Mouse (Mus musculus) erythroblast, embryonic 14.5 days (primary cell): ENCODE measurements around the gene Shb. TPM values are rescaled to one million over a fixed set of nuclear protein-coding genes. Genes with fewer than 3 reads are reported as not detected.

Experiments used
- H3K27me3 ChIP-seq: 2 replicates; pipeline ENCODE4 v1.6.1; 2012; ENCODE audit warnings: inconsistent platforms; ENCODE audit not compliant: control insufficient read depth
- H3K36me3 ChIP-seq: 2 replicates; pipeline ENCODE4 v1.6.1; 2012; ENCODE audit warnings: mild to moderate bottlenecking, inconsistent platforms; ENCODE audit not compliant: control insufficient read depth
- H3K4me1 ChIP-seq: 2 replicates; pipeline ENCODE4 v1.6.1; 2012; ENCODE audit warnings: inconsistent platforms; ENCODE audit not compliant: control insufficient read depth
- H3K4me3 ChIP-seq: replicated peaks from 2 replicates; pipeline ENCODE3; 2012; ENCODE audit warnings: moderate library complexity, mild to moderate bottlenecking, inconsistent platforms
- H3K9me3 ChIP-seq: 2 replicates; pipeline ENCODE4 v1.6.1; 2012; ENCODE audit warnings: low read length, inconsistent platforms, mixed read lengths; ENCODE audit not compliant: control insufficient read depth
- GATA1 ChIP-seq: IDR thresholded peaks from 2 replicates; pipeline ENCODE4 v1.6.1; 2012; ENCODE audit warnings: low read length, inconsistent platforms, mixed read lengths
- TAL1 ChIP-seq: IDR thresholded peaks from 3 replicates; pipeline ENCODE4 v1.6.1; 2012; ENCODE audit warnings: low read length, inconsistent platforms, mixed read lengths
- polyA plus RNA-seq: library from polyadenylated mRNA; stranded (reverse); fragments of >175 nt; gene quantifications from 2 replicates; pipeline ENCODE4 v1.2.3, GENCODE M21; 2012

The Shb gene
- polyA plus RNA-seq, 1 experiment, result 15.2 TPM

- Histone ChIP-seq H3K4me3 (peak overlapping the region; percentile 51), H3K4me1 (peaks cover 93% of the 10 kb centered on the region), H3K27me3 (no peaks in the 10 kb centered on the region; the same call in 1 of the 2 replicates), H3K36me3 (peaks cover 96% of the 10 kb centered on the region), H3K9me3 (peaks cover 2% of the 10 kb centered on the region; the same call in 1 of the 2 replicates)
- TF ChIP-seq GATA1 (no peak), TAL1 (no peak)
Observed at GRCm38 (mm10) chr4:45522583-45522900, 9.7 kb downstream of the Shb start.

- TF ChIP-seq TAL1 (peak; percentile 65), GATA1 (peak; percentile 76)
- Histone ChIP-seq H3K4me1 (peaks cover 93% of the 10 kb centered on the region), H3K36me3 (peaks cover 96% of the 10 kb centered on the region)
Observed at GRCm38 (mm10) chr4:45521705-45522582, 10.3 kb downstream of the Shb start.

GRCm38 (mm10) chr4:45520375-45520774 is 11.9 kb downstream of the Shb start:
- no peak overlapping the region for H3K4me3 ChIP-seq
- peaks cover 91% of the 10 kb centered on the region for H3K4me1 ChIP-seq
- peaks cover 94% of the 10 kb centered on the region for H3K36me3 ChIP-seq
- H3K27me3 ChIP-seq, result no peaks in the 10 kb centered on the region
- no peak for TF ChIP-seq TAL1
- peaks cover 2% of the 10 kb centered on the region; the same call in 1 of the 2 replicates for H3K9me3 ChIP-seq

More at GRCm38 (mm10) chr4:45521705-45522582, 10.3 kb downstream of the Shb start:
- H3K27me3 ChIP-seq, result no peaks in the 10 kb centered on the region
- H3K9me3 ChIP-seq, result peaks cover 2% of the 10 kb centered on the region; the same call in 1 of the 2 replicates
- H3K4me3 ChIP-seq, result peak overlapping the region; percentile 51

GRCm38 (mm10) chr4:45517399-45517798 is 14.9 kb downstream of the Shb start:
- H3K4me1 ChIP-seq, result peaks cover 93% of the 10 kb centered on the region
- H3K36me3 ChIP-seq, result peaks cover 89% of the 10 kb centered on the region
- TF ChIP-seq GATA1 (no peak), TAL1 (no peak)
- no peaks in the 10 kb centered on the region for H3K9me3 ChIP-seq
- H3K27me3 ChIP-seq, result no peaks in the 10 kb centered on the region
- H3K4me3 ChIP-seq, result no peak overlapping the region

GRCm38 (mm10) chr4:45515894-45516293 is 16.4 kb downstream of the Shb start:
- Histone ChIP-seq H3K9me3 (no peaks in the 10 kb centered on the region), H3K36me3 (peaks cover 86% of the 10 kb centered on the region), H3K27me3 (no peaks in the 10 kb centered on the region), H3K4me1 (peaks cover 88% of the 10 kb centered on the region), H3K4me3 (no peak overlapping the region)
- no peak for TF ChIP-seq TAL1
- no peak for TF ChIP-seq GATA1

GRCm38 (mm10) chr4:45514406-45514805 is 17.9 kb downstream of the Shb start:
- TF ChIP-seq GATA1 (no peak), TAL1 (no peak)
- Histone ChIP-seq H3K4me1 (peaks cover 86% of the 10 kb centered on the region), H3K36me3 (peaks cover 83% of the 10 kb centered on the region), H3K27me3 (no peaks in the 10 kb centered on the region), H3K4me3 (no peak overlapping the region), H3K9me3 (no peaks in the 10 kb centered on the region)

- TF ChIP-seq GATA1, result no peak
- no peak for TF ChIP-seq TAL1
- H3K4me1 ChIP-seq, result peaks cover 86% of the 10 kb centered on the region
- no peaks in the 10 kb centered on the region for H3K9me3 ChIP-seq
- H3K27me3 ChIP-seq, result no peaks in the 10 kb centered on the region
- H3K36me3 ChIP-seq, result peaks cover 83% of the 10 kb centered on the region
- no peak overlapping the region for H3K4me3 ChIP-seq
Observed at GRCm38 (mm10) chr4:45513791-45514293, 18.4 kb downstream of the Shb start.

GRCm38 (mm10) chr4:45513340-45513739 is 18.9 kb downstream of the Shb start:
- Histone ChIP-seq H3K9me3 (no peaks in the 10 kb centered on the region), H3K27me3 (no peaks in the 10 kb centered on the region), H3K4me3 (no peak overlapping the region), H3K4me1 (peaks cover 91% of the 10 kb centered on the region), H3K36me3 (peaks cover 84% of the 10 kb centered on the region)
- TF ChIP-seq TAL1 (no peak), GATA1 (no peak)

GRCm38 (mm10) chr4:45510163-45510562 is 22.1 kb downstream of the Shb start:
- H3K36me3 ChIP-seq, result peaks cover 84% of the 10 kb centered on the region
- no peak overlapping the region for H3K4me3 ChIP-seq

More at GRCm38 (mm10) chr4:45510163-45510562, 22.1 kb downstream of the Shb start:
- H3K9me3 ChIP-seq, result no peaks in the 10 kb centered on the region
- H3K4me1 ChIP-seq, result peaks cover 90% of the 10 kb centered on the region
- no peaks in the 10 kb centered on the region for H3K27me3 ChIP-seq
- no peak for TF ChIP-seq TAL1
- no peak for TF ChIP-seq GATA1
